Mouse (Mus musculus) spleen, adult 2 months (tissue): ENCODE measurements at regions not wholly inside any gene's neighbourhood (a gene's known extent, or its start where the extent isn't known, plus 50 kb on each side); places are given as distances from the start of the nearest gene placed in this dataset.

Experiments
- DNase-seq, 2 experiments: peaks; one replicate each; pipeline versions ENCODE4 v3.0.0 to v3.0.0-alpha.2; 2012 to 2021; ENCODE audit warnings: low spot score in 2 of 2, low read depth in 1 of 2
- H3K27ac ChIP-seq: fragments of 200-500 bp; 2 replicates; pipeline ENCODE4 v1.5.1; 2012; ENCODE audit warnings: low read length, inconsistent platforms; ENCODE audit not compliant: insufficient read depth
- H3K27me3 ChIP-seq: fragments of 200-500 bp; 2 replicates; pipeline ENCODE4 v1.6.1; 2012; ENCODE audit warnings: mild to moderate bottlenecking, moderate library complexity, low read length, inconsistent platforms; ENCODE audit not compliant: control insufficient read depth, insufficient read depth
- H3K36me3 ChIP-seq: fragments of 200-500 bp; 2 replicates; pipeline ENCODE4 v1.6.1; 2012; ENCODE audit warnings: mild to moderate bottlenecking, low read length, inconsistent platforms; ENCODE audit not compliant: control insufficient read depth, insufficient read depth
- H3K4me1 ChIP-seq: fragments of 200-500 bp; 2 replicates; pipeline ENCODE4 v1.6.1; 2011; ENCODE audit warnings: inconsistent platforms; ENCODE audit not compliant: control insufficient read depth, insufficient read depth, insufficient read length
- H3K4me3 ChIP-seq: fragments of 200-500 bp; 2 replicates; pipeline ENCODE4 v1.5.1; 2011; ENCODE audit warnings: mild to moderate bottlenecking, inconsistent platforms; ENCODE audit not compliant: insufficient read depth, insufficient read length; ENCODE audit errors: extremely low read depth
- CTCF ChIP-seq: fragments of 200-500 bp; IDR thresholded peaks from 2 replicates; pipeline ENCODE4 v1.5.1; 2011; ENCODE audit warnings: mild to moderate bottlenecking, inconsistent platforms; ENCODE audit not compliant: insufficient read depth, insufficient read length, insufficient replicate concordance; ENCODE audit errors: extremely low read depth
- POLR2A ChIP-seq: fragments of 200-500 bp; IDR thresholded peaks from 2 replicates; pipeline ENCODE4 v1.6.1; 2011; ENCODE audit warnings: low read depth, low read length, inconsistent platforms
- WGBS: fragments of 180-500 bp; shearing (Covaris S2); methylation state at CpG from one replicate; pipeline ENCODE4 v1.1.7; 2018; 5-methylcytosine and 5-hydroxymethylcytosine counted together

- DNase-seq = no peak
- Histone ChIP-seq H3K27me3 (no peaks in the 10 kb centered on the region), H3K4me3 (no peak overlapping the region), H3K4me1 (no peaks in the 10 kb centered on the region), H3K36me3 (no peaks in the 10 kb centered on the region), H3K27ac (no peak overlapping the region)
- 87% methylated on average over 3 of the region's 3 CpGs for WGBS
- TF ChIP-seq CTCF = no peak
- TF ChIP-seq POLR2A = no peak
Observed at GRCm38 (mm10) chr7:111937547-111937946, 85.8 kb upstream of the Usp47 start.

GRCm38 (mm10) chr7:111937102-111937501 is 86.2 kb upstream of the Usp47 start:
- WGBS = 84% methylated on average over 2 of the region's 2 CpGs
- TF ChIP-seq CTCF = no peak
- no peak for TF ChIP-seq POLR2A

DNA sequence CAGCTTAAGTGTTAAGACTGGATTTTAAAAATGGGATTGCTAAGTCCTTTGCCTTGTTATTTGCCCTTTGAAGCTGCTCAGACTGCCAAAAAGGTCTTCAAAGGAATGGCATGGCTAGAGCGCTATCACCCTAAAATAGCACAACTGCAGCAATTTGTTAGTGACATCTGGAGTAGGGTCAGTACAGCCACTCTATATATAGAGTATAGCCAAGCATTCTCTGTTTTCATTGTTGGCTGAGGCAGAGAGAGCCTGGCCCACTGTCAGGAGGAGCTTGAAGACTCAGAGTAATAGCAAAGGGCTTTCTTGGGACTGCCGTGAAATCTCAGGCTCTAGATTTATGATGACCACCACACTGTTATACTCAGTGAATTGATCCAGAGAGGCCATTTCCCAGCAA is 90.6 kb upstream of the Usp47 start:
- 94% methylated on average over 2 of the region's 2 CpGs for WGBS
- H3K4me1 ChIP-seq = no peaks in the 10 kb centered on the region
- DNase-seq = no peak
- H3K4me3 ChIP-seq = no peak overlapping the region
- no peak overlapping the region for H3K27ac ChIP-seq
- no peaks in the 10 kb centered on the region for H3K27me3 ChIP-seq
- no peaks in the 10 kb centered on the region for H3K36me3 ChIP-seq
- TF ChIP-seq POLR2A (no peak), CTCF (no peak)

More at GRCm38 (mm10) chr7:111937102-111937501, 86.2 kb upstream of the Usp47 start:
- H3K4me3 ChIP-seq = no peak overlapping the region
- H3K27me3 ChIP-seq = no peaks in the 10 kb centered on the region
- DNase-seq = no peak
- no peaks in the 10 kb centered on the region for H3K36me3 ChIP-seq
- H3K27ac ChIP-seq = no peak overlapping the region
- H3K4me1 ChIP-seq = no peaks in the 10 kb centered on the region

DNA sequence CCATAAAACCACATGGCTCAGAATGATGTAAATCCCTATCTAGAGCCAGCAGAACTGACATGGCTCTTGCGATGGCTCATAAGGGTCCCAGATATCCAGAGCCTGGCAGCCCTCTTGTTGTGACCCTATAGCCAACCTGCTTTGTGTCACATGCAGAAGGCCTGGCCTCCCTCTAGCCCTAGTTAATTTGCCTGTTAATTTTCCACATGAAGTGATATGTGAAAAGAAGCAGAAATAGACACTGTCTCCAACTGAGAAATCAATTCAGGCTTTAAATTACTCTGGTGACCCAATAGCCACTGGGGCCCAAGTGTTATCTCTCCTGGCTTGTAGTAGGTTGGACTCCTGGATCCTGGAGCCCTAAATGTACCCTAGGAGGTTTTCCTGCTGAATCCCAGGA is 103.3 kb upstream of the Usp47 start:
- WGBS = 93% methylated on average over 1 of the region's 1 CpGs
- no peaks in the 10 kb centered on the region for H3K4me1 ChIP-seq
- no peak overlapping the region for H3K4me3 ChIP-seq
- no peaks in the 10 kb centered on the region for H3K27me3 ChIP-seq
- no peak overlapping the region for H3K27ac ChIP-seq
- DNase-seq = no peak
- no peaks in the 10 kb centered on the region for H3K36me3 ChIP-seq
- TF ChIP-seq CTCF (no peak), POLR2A (no peak)

DNA sequence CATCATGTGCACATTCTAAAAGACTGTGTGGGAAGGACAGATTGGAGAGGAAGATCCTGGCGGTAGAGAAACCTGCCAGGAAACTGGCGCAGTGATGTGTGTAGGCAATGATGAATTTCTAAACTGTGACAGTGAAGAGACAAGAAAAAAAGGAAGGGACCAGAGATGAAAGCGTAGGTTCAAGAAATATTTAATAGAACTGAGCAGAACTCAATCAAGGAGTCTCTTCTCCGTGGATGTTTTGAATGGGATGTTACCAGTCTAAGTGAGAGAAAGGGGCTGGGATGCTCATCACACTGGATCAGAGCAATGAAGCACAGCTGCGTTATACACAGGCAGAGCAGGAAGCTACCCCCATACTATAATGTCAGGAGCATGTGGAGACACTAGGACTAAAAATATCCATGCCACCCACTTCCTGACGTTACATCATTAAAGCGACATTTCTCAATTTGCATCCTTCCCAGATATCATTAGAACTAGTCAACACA is 119.5 kb upstream of the Usp47 start:
- Histone ChIP-seq H3K27me3 (no peaks in the 10 kb centered on the region), H3K4me3 (no peak overlapping the region), H3K27ac (no peak overlapping the region), H3K4me1 (no peaks in the 10 kb centered on the region), H3K36me3 (no peaks in the 10 kb centered on the region)
- DNase-seq = no peak
- TF ChIP-seq POLR2A (no peak), CTCF (no peak)
- WGBS = 72% methylated on average over 7 of the region's 7 CpGs

DNA sequence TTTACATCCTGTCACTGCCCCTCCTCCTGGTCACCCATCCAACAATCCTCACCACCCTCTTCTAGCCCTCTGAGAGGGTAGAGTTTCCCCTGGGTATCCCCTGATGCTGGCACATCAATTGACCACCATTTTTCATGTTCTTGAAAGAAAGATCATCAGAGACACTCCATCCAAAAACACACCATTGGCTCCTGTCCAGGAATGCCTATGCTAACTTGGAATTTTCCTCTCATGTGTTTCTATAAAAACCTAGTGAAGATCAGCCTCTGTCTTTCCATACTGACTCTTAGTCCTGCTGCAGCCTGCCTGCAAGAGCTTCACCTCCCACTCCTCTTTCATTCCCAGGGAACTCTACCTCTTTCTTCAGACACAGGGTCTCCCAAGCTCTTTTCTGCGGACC is 117.2 kb upstream of the Galnt18 start:
- H3K4me3 ChIP-seq = no peak overlapping the region
- H3K36me3 ChIP-seq = no peaks in the 10 kb centered on the region
- H3K27me3 ChIP-seq = no peaks in the 10 kb centered on the region
- TF ChIP-seq CTCF = no peak
- TF ChIP-seq POLR2A = no peak
- no peaks in the 10 kb centered on the region for H3K4me1 ChIP-seq
- WGBS = 76% methylated on average over 1 of the region's 1 CpGs
- no peak overlapping the region for H3K27ac ChIP-seq
- no peak for DNase-seq

GRCm38 (mm10) chr7:111896255-111896654 is 116.5 kb upstream of the Galnt18 start:
- DNase-seq = no peak
- no peak for TF ChIP-seq CTCF
- TF ChIP-seq POLR2A = no peak
- 77% methylated on average over 5 of the region's 5 CpGs for WGBS

GRCm38 (mm10) chr7:111882991-111883390 is 103.2 kb upstream of the Galnt18 start:
- TF ChIP-seq CTCF (no peak), POLR2A (no peak)
- 81% methylated on average over 2 of the region's 2 CpGs for WGBS
- DNase-seq = no peak

More at GRCm38 (mm10) chr7:111896255-111896654, 116.5 kb upstream of the Galnt18 start:
- Histone ChIP-seq H3K27ac (no peak overlapping the region), H3K27me3 (no peaks in the 10 kb centered on the region), H3K4me3 (no peak overlapping the region), H3K4me1 (no peaks in the 10 kb centered on the region), H3K36me3 (no peaks in the 10 kb centered on the region)

More at GRCm38 (mm10) chr7:111882991-111883390, 103.2 kb upstream of the Galnt18 start:
- no peaks in the 10 kb centered on the region for H3K36me3 ChIP-seq
- no peak overlapping the region for H3K4me3 ChIP-seq
- no peaks in the 10 kb centered on the region for H3K4me1 ChIP-seq
- H3K27ac ChIP-seq = no peak overlapping the region
- H3K27me3 ChIP-seq = no peaks in the 10 kb centered on the region
